ENCODE assay signal across 17 mouse cellular contexts in the genomic region with DNA sequence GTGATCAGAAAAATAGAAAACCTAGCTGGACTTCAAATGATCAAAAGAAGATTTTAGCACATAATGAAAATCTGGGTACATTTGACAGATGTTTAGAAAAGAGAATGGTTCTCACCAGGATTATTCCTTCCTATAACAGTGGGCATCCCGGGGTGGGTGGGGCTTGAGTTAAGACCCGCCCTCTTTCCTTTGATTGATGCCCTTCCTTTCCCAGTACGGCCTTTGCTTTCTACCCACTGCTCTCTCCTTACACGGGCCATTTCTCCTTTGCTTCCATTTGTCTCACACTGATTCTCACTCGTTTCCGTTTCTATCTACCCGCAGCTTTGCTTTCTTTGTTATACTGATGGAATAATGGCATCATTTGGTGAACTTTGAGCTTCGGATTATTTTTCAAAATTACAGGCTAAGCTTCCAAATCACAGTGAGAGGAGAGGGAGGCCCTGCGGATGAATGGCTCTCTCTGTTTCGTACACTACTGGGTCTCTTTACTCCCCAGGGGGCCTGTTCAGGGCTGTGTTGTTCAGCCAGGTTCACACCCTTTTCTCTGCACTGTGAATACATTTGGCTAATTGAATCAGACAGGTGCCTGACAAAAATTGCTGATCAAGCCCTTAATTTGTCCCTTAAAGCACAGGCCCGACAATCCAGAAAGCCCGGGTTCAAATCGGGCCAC.
DNase-seq lines count a peak whose midpoint lies in the region; ATAC-seq lines count a peak whose summit lies in the region.
"Had no signal": no experiment of that assay in that cellular context is flagged by ENCODE, and none has a peak within 500 bp of the region (broad histone marks: within the 10 kb centered on the region; RNA-seq: fewer than 3 reads in every experiment).

No protein-coding gene starts in this region.

- no peaks in the 10 kb centered on the region for H3K36me3 ChIP-seq in neural tube, embryonic 12.5 days
- H3K36me3 ChIP-seq in neural tube, embryonic 15.5 days, result no peaks in the 10 kb centered on the region
- H3K36me3 ChIP-seq in hindbrain, embryonic 13.5 days, result no peaks in the 10 kb centered on the region
- H3K36me3 ChIP-seq: G1E; heart, embryonic 10.5 days had no signal

- peaks cover 5% of the 10 kb centered on the region; the same call in 1 of the 2 replicates for H3K4me1 ChIP-seq in neural tube, embryonic 12.5 days
- H3K4me1 ChIP-seq in neural tube, embryonic 15.5 days, result peaks cover 7% of the 10 kb centered on the region
- H3K4me1 ChIP-seq in hindbrain, embryonic 13.5 days (replicated peaks), result peaks cover 9% of the 10 kb centered on the region
- H3K4me1 ChIP-seq: heart, embryonic 10.5 days had no signal

- ATAC-seq in neural tube, embryonic 12.5 days (ENCODE audit: low FRiP score, low read depth), result peak; percentile 71
- ATAC-seq in neural tube, embryonic 15.5 days (ENCODE audit: low FRiP score), result no peak
- 0 out of 2 replicates have a peak, but pooled peaks have one; percentile 34 for ATAC-seq in hindbrain, embryonic 13.5 days (ENCODE audit: low FRiP score)
- no peak for ATAC-seq in erythroblast, adult 5-6 weeks (replicated peaks; ENCODE audit: low FRiP score, poor library complexity, severe bottlenecking)
- ATAC-seq in CD4-positive, CD25-positive, alpha-beta regulatory T cell, adult 4 months, result no peak

- WGBS in neural tube, embryonic 12.5 days, result 35% methylated on average over 13 of the region's 13 CpGs
- WGBS in neural tube, embryonic 15.5 days, result 37% methylated on average over 13 of the region's 13 CpGs
- WGBS in hindbrain, embryonic 13.5 days, result 51% methylated on average over 13 of the region's 13 CpGs

- no peak overlapping the region for H3K4me3 ChIP-seq in neural tube, embryonic 12.5 days
- no peak overlapping the region for H3K4me3 ChIP-seq in neural tube, embryonic 15.5 days (replicated peaks)
- H3K4me3 ChIP-seq in hindbrain, embryonic 13.5 days, result no peak overlapping the region
- H3K4me3 ChIP-seq: gastrocnemius, adult 2 months; heart, embryonic 10.5 days had no signal

- H3K9me3 ChIP-seq in neural tube, embryonic 12.5 days, result no peaks in the 10 kb centered on the region
- H3K9me3 ChIP-seq in neural tube, embryonic 15.5 days (replicated peaks), result no peaks in the 10 kb centered on the region
- no peaks in the 10 kb centered on the region for H3K9me3 ChIP-seq in hindbrain, embryonic 13.5 days
- H3K9me3 ChIP-seq: G1E; heart, embryonic 10.5 days had no signal

- H3K27ac ChIP-seq in neural tube, embryonic 12.5 days, result no peak overlapping the region
- no peak overlapping the region for H3K27ac ChIP-seq in neural tube, embryonic 15.5 days (replicated peaks)
- H3K27ac ChIP-seq in hindbrain, embryonic 13.5 days, result no peak overlapping the region
- H3K27ac ChIP-seq: gastrocnemius, adult 2 months; heart, embryonic 10.5 days; liver, embryonic 14.5 days had no signal

- intact Hi-C loops in left cerebral cortex, postnatal 25 days (cut with DNase I), result loop anchor here (5.0 to 10.0 kb wide), 3 partner anchors 74 to 484 kb away; a partner anchor contains a TSS

- no peak overlapping the region for H3K4me2 ChIP-seq in neural tube, embryonic 12.5 days (replicated peaks)
- H3K4me2 ChIP-seq in neural tube, embryonic 15.5 days, result no peak overlapping the region
- no peak overlapping the region for H3K4me2 ChIP-seq in hindbrain, embryonic 13.5 days

- DNase-seq in cerebellum, adult 9-11 months, result peak; percentile 5
- DNase-seq in cerebellum, adult 11-12 months, result no peak
- DNase-seq in left cerebral cortex, postnatal 25 days (ENCODE audit: low spot score in 2 of 2), result no peak
- DNase-seq: cerebellum, adult 9-10 months; gastrocnemius, adult 2 months; heart, postnatal 4 days; kidney, adult 2 months; left cerebral cortex, postnatal 4 days; lung, postnatal 14 days had no signal

- no peaks in the 10 kb centered on the region for H3K27me3 ChIP-seq in neural tube, embryonic 12.5 days (replicated peaks)
- no peaks in the 10 kb centered on the region for H3K27me3 ChIP-seq in neural tube, embryonic 15.5 days (replicated peaks)
- no peaks in the 10 kb centered on the region for H3K27me3 ChIP-seq in hindbrain, embryonic 13.5 days

- no peak overlapping the region for H3K9ac ChIP-seq in neural tube, embryonic 12.5 days
- no peak overlapping the region for H3K9ac ChIP-seq in neural tube, embryonic 15.5 days (replicated peaks)
- H3K9ac ChIP-seq in hindbrain, embryonic 13.5 days, result no peak overlapping the region
- H3K9ac ChIP-seq: liver, embryonic 14.5 days had no signal

Comparison
In these comparisons a context has a peak if more than half of its experiments do, and no peak if none do; other contexts are left out.
1. ATAC-seq: peak in neural tube, embryonic 12.5 days (single experiment) and hindbrain, embryonic 13.5 days (single experiment); none in neural tube, embryonic 15.5 days (single experiment), erythroblast, adult 5-6 weeks (single experiment) and CD4-positive, CD25-positive, alpha-beta regulatory T cell, adult 4 months (single experiment).